Mouse (Mus musculus) heart, postnatal 25 days (tissue): ENCODE results near the gene Helb. TPM values are rescaled to one million over a fixed set of nuclear protein-coding genes. Genes with fewer than 3 reads are reported as not detected.

Source experiments
- DNase-seq: peaks from one replicate; pipeline ENCODE4 v3.0.0; 2022; ENCODE audit warnings: low spot score
- intact Hi-C: fragments of 180-260 bp; cut with DNase I; formaldehyde crosslinking; loops from one replicate; pipeline ENCODE4 v1.15.1; 2025
- total RNA-seq, 2 experiments: library from RNA; stranded (reverse); gene quantifications; 2 replicates each; pipeline ENCODE4 v1.2.3; 2021

Helb gene
- total RNA-seq, 2 experiments from 2014 or later = 11.7 to 13.7 TPM

DNA sequence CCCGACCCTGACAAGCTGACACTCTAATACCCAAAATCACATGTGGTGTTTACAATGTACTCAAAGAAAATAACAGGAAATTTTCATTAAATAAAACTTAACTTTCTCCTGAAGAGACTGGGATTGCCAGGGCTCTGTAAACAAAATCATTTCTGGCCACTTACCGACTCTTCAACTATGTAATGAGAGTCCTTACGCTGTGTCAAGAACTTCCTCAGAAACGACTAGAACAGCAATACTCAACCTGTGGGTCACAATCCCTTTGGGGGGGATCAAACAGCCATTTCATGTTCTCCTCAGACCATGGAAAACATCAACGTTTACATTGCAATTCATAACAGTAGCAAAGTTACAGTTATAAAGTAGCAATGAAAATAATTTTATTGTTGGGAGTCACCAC lies 15.2 kb downstream of the Helb start:
- intact Hi-C loops = no loop called here
- DNase-seq = no peak

DNA sequence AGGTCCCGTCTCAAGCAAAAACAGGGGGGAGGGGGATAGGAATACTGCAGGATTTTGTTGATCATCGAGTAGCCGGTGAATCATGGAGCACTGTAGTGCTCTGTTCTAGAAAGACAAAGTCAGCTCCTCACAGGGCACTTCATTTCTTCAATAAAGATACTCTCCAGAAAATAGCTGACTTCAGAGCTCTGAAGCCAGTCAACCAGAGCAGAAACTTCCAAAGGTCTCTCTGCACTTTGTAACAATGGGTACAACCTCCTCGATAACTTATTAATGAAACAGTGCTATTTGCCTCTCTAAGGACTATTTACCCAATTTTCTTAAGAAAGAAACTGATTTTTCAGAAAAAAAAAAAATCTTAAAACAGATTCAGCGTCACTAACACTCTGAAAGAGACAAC lies 17.1 kb downstream of the Helb start:
- no peak for DNase-seq
- intact Hi-C loops = no loop called here

GRCm38 (mm10) chr10:120095136-120095535 lies 17.7 kb downstream of the Helb start:
- intact Hi-C loops = no loop called here
- no peak for DNase-seq

DNA sequence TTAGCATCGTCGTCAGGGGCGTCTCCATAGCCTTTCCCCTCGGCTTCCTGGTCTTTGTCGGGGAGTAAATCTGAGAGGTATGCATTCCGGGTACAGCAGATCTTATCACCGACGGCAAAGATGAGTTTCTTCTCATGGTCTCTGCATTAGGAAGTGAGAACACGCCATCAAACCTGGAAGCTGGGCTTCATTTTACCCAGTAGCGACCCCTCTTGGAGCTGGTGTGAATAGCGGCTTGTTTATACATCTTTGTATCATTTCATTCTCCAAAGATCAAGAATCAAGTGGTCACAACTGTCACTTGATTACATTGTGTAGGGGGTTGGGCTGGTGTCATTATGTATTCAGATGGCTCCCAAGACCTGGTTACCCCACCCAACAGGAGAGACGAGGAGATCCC lies 20.2 kb downstream of the Helb start:
- intact Hi-C loops = no loop called here
- no peak for DNase-seq

DNA sequence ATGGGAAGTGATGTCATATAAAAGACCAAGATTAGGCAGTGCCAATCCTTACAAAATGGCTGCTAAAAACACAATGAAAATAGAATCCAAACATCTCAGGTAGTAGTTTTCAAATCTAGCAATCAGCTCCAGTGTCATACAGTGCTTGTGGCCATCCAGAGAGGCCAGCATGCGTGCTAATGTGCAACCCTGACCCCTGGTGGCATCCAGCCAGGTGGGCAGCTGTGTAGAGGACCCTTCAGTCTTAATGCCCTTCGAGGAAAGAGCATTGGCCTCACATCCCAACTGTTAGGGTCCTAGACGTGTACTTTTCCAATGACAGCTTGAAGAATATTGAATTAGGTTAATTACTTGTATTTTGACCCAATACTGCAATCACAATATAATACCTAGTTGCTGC lies 34.9 kb downstream of the Helb start:
- intact Hi-C loops = no loop called here
- DNase-seq = no peak

- DNase-seq = no peak
- intact Hi-C loops = loop anchor here (10.0 kb wide), 1 partner anchor 422 kb away; no protein-coding TSS in a partner anchor
Observed at GRCm38 (mm10) chr10:120066319-120066718, 46.5 kb downstream of the Helb start.

DNA sequence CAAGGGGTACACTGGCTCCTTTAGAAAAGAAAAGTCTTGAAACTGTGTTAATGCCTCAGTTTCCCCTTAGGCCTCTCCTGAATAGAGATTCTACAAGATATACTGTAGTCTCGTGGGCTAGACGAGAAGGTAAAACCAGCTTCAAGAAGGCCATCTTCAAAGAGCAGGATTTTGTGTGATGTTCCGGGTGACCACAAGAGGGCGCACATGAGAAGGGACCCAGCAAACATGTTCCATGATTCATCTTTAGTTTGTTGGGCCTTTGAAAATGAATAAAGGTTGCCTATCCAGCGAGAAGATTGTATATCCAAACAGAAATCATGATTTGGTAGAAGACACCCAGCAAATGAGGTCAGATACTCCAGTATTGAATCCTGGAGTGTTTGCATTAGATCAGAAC lies 48.4 kb downstream of the Helb start:
- intact Hi-C loops = loop anchor here (2.0 to 10.0 kb wide), 3 partner anchors 60 to 420 kb away; no protein-coding TSS in a partner anchor
- DNase-seq = no peak

GRCm38 (mm10) chr10:120061238-120062130 lies 51.3 kb downstream of the Helb start:
- no peak for DNase-seq
- intact Hi-C loops = loop anchor here (5.0 to 10.0 kb wide), 2 partner anchors 259 to 417 kb away; no protein-coding TSS in a partner anchor

GRCm38 (mm10) chr10:120060579-120061237 lies 52.1 kb downstream of the Helb start:
- intact Hi-C loops = loop anchor here (5.0 to 10.0 kb wide), 2 partner anchors 258 to 416 kb away; no protein-coding TSS in a partner anchor
- no peak for DNase-seq

- DNase-seq = no peak
- intact Hi-C loops = no loop called here
Observed at GRCm38 (mm10) chr10:120044714-120045234, 68.0 kb downstream of the Helb start.

DNA sequence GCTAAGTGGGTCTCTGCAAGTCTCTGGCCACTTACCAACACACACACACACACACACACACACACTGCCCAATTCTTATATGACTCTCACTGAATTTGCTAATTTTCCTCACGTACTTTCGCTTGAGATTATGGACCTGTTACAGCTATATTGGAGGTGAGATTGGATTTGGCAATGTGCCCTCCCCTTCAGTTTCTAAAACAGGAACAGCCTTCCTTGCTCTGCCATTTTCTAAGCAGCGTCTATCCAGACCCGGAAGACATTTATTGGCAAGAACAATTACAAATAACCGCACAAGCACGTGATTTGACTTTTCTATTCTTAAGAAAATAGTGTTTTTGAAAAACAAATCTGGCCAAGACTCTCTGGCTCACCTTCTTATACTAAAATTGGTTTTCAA lies 68.5 kb downstream of the Helb start:
- intact Hi-C loops = no loop called here
- no peak for DNase-seq

DNA sequence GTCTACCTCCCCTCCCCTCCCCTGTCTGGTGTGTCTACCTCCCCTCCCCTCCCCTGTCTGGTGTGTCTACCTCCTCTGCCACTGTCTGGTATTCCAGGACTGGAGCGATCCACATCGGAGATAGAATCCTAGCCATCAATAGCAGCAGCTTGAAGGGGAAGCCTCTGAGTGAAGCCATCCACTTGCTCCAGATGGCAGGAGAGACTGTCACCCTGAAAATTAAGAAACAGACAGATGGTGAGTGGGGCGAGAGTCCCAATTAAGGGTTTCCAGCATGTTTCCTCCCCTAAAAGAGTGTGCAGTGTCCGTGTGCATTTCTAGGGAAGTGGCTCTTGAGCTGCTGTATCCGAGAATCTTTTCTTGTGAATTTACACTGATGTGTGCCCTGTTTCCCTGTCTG lies 74.6 kb downstream of the Helb start:
- intact Hi-C loops = no loop called here
- no peak for DNase-seq

GRCm38 (mm10) chr10:120035824-120036223 lies 77.0 kb downstream of the Helb start:
- intact Hi-C loops = no loop called here
- no peak for DNase-seq

GRCm38 (mm10) chr10:120035211-120035733 lies 77.5 kb downstream of the Helb start:
- DNase-seq = no peak
- intact Hi-C loops = no loop called here

DNA sequence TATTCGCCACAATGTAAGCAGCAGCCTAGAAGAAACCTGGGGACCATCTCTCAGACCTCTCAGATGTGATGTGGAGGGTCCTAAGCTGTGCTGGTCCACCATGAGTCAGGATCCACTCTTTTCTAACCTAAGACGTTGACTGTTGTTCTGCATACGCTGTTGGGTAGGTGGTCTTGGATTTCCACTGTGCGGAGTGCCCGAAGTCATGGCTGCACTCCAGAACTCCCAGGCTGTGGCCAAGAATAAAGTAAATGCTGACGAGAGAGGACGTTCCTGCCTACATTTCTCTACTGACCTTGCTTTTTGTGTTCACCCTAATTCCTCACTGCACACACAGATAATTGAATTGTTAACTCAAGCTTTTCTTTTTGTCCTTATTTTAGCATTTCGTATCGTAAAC lies 78.9 kb downstream of the Helb start:
- intact Hi-C loops = no loop called here
- no peak for DNase-seq

Other genes starting within 250 kb of the Helb start
- gene Tmbim4, start 88.6 kb upstream of the Helb start, total RNA-seq = 10 to 100 TPM; 87.0 to 97.5 TPM
- gene Irak3, start 89.1 kb upstream of the Helb start, total RNA-seq = 1 to 10 TPM; 3.2 to 4.2 TPM
- 1 to 10 TPM; 7.6 to 8.7 TPM for gene Llph, start 114.1 kb upstream of the Helb start, total RNA-seq